Mouse (Mus musculus): ENCODE measurements around the gene Lrfn3. TPM values are rescaled to one million over a fixed set of nuclear protein-coding genes. Genes with fewer than 3 reads are reported as not detected.
A peak's percentile ranks its signal among the peaks of the same experiment; 100 is the strongest.

The Lrfn3 gene
- polyA plus RNA-seq, 1 experiment from 2014 or later: 3.0 TPM

GRCm38 (mm10) chr7:30322285-30322667 is 40.3 kb downstream of the Lrfn3 start:
- Histone ChIP-seq H3K4me2 (ENCODE audit: low read depth, low read length) (peak overlapping the region; percentile 68), H3K27me3 (replicated peaks; ENCODE audit: control insufficient read depth, insufficient read depth, low read length) (no peaks in the 10 kb centered on the region), H3K4me1 (ENCODE audit: control insufficient read depth, insufficient read depth, low read length) (peaks cover 4% of the 10 kb centered on the region), H3K9me3 (ENCODE audit: control insufficient read depth, low read length) (0 out of 2 replicates have a peak, but pooled peaks cover 3% of the 10 kb centered on the region), H3K27ac (ENCODE audit: low read length) (peak overlapping the region; percentile 89), H3K4me3 (ENCODE audit: low read length) (peak overlapping the region; percentile 68), H3K9ac (ENCODE audit: low read depth, low read length) (peak overlapping the region; percentile 79), H3K36me3 (ENCODE audit: control insufficient read depth, insufficient read depth, low read length) (no peaks in the 10 kb centered on the region)
- under 1% methylated on average over 20 of the region's 20 CpGs for WGBS
- peak; percentile 98 for ATAC-seq

GRCm38 (mm10) chr7:30321539-30322284 is 40.9 kb downstream of the Lrfn3 start, which contains the start of gene E130208F15Rik:
E130208F15Rik (plus strand) TSS chr7:30321740.
- H3K4me3 ChIP-seq (ENCODE audit: low read length): peak within 1 kb of the TSS; percentile 68
- no peaks in the 10 kb centered on the region for H3K27me3 ChIP-seq (replicated peaks; ENCODE audit: control insufficient read depth, insufficient read depth, low read length)
- peak within 1 kb of the TSS; percentile 68 for H3K4me2 ChIP-seq (ENCODE audit: low read depth, low read length)
- 0 out of 2 replicates have a peak, but pooled peaks cover 3% of the 10 kb centered on the region for H3K9me3 ChIP-seq (ENCODE audit: control insufficient read depth, low read length)
- H3K9ac ChIP-seq (ENCODE audit: low read depth, low read length): peak within 1 kb of the TSS; percentile 79
- peaks cover 4% of the 10 kb centered on the region for H3K4me1 ChIP-seq (ENCODE audit: control insufficient read depth, insufficient read depth, low read length)
- ATAC-seq: peak; percentile 67
- peak within 1 kb of the TSS; percentile 89 for H3K27ac ChIP-seq (ENCODE audit: low read length)
- H3K36me3 ChIP-seq (ENCODE audit: control insufficient read depth, insufficient read depth, low read length): no peaks in the 10 kb centered on the region
- WGBS: under 1% methylated on average over 63 of the region's 63 CpGs

GRCm38 (mm10) chr7:30320946-30321345 is 41.6 kb downstream of the Lrfn3 start:
- H3K36me3 ChIP-seq (ENCODE audit: control insufficient read depth, insufficient read depth, low read length): no peaks in the 10 kb centered on the region
- H3K4me2 ChIP-seq (ENCODE audit: low read depth, low read length): peak overlapping the region; percentile 68
- H3K4me3 ChIP-seq (ENCODE audit: low read length): peak overlapping the region; percentile 68; the same call in 1 of the 2 replicates
- no peak overlapping the region for H3K27ac ChIP-seq (ENCODE audit: low read length)
- no peak for ATAC-seq
- H3K27me3 ChIP-seq (replicated peaks; ENCODE audit: control insufficient read depth, insufficient read depth, low read length): no peaks in the 10 kb centered on the region
- H3K4me1 ChIP-seq (ENCODE audit: control insufficient read depth, insufficient read depth, low read length): peaks cover 4% of the 10 kb centered on the region
- 0 out of 2 replicates have a peak, but pooled peaks cover 3% of the 10 kb centered on the region for H3K9me3 ChIP-seq (ENCODE audit: control insufficient read depth, low read length)
- H3K9ac ChIP-seq (ENCODE audit: low read depth, low read length): peak overlapping the region; percentile 32; the same call in 1 of the 2 replicates
- 69% methylated on average over 2 of the region's 2 CpGs for WGBS

- Histone ChIP-seq H3K27me3 (replicated peaks; ENCODE audit: control insufficient read depth, insufficient read depth, low read length) (no peaks in the 10 kb centered on the region), H3K36me3 (ENCODE audit: control insufficient read depth, insufficient read depth, low read length) (no peaks in the 10 kb centered on the region), H3K9me3 (ENCODE audit: control insufficient read depth, low read length) (no peaks in the 10 kb centered on the region), H3K4me1 (ENCODE audit: control insufficient read depth, insufficient read depth, low read length) (peaks cover 12% of the 10 kb centered on the region), H3K4me2 (ENCODE audit: low read depth, low read length) (no peak overlapping the region), H3K4me3 (ENCODE audit: low read length) (no peak overlapping the region), H3K9ac (ENCODE audit: low read depth, low read length) (no peak overlapping the region), H3K27ac (ENCODE audit: low read length) (no peak overlapping the region)
- ATAC-seq: no peak
- WGBS: 95% methylated on average over 3 of the region's 3 CpGs
Measured at GRCm38 (mm10) chr7:30318142-30318541, 44.4 kb downstream of the Lrfn3 start.

- peaks cover 8% of the 10 kb centered on the region; the same call in 1 of the 2 replicates for H3K4me1 ChIP-seq (ENCODE audit: control insufficient read depth, insufficient read depth, low read length)
- 65% methylated on average over 13 of the region's 13 CpGs for WGBS
- H3K36me3 ChIP-seq (ENCODE audit: control insufficient read depth, insufficient read depth, low read length): no peaks in the 10 kb centered on the region
- no peaks in the 10 kb centered on the region for H3K9me3 ChIP-seq (ENCODE audit: control insufficient read depth, low read length)
- H3K4me3 ChIP-seq (ENCODE audit: low read length): peak overlapping the region; percentile 53
- H3K27ac ChIP-seq (ENCODE audit: low read length): no peak overlapping the region
- peak overlapping the region; percentile 57 for H3K4me2 ChIP-seq (ENCODE audit: low read depth, low read length)
- H3K9ac ChIP-seq (ENCODE audit: low read depth, low read length): peak overlapping the region; percentile 60
- ATAC-seq: no peak
- no peaks in the 10 kb centered on the region for H3K27me3 ChIP-seq (replicated peaks; ENCODE audit: control insufficient read depth, insufficient read depth, low read length)
Measured at GRCm38 (mm10) chr7:30315559-30316529, 46.7 kb downstream of the Lrfn3 start.

GRCm38 (mm10) chr7:30314721-30315155 is 47.8 kb downstream of the Lrfn3 start, which contains the start of gene Syne4:
Syne4 (plus strand) TSS chr7:30314807.
- Histone ChIP-seq H3K4me1 (ENCODE audit: control insufficient read depth, insufficient read depth, low read length) (peaks cover 11% of the 10 kb centered on the region), H3K4me2 (ENCODE audit: low read depth, low read length) (peak within 1 kb of the TSS; percentile 57), H3K27me3 (replicated peaks; ENCODE audit: control insufficient read depth, insufficient read depth, low read length) (no peaks in the 10 kb centered on the region), H3K9me3 (ENCODE audit: control insufficient read depth, low read length) (no peaks in the 10 kb centered on the region), H3K36me3 (ENCODE audit: control insufficient read depth, insufficient read depth, low read length) (no peaks in the 10 kb centered on the region), H3K27ac (ENCODE audit: low read length) (peak within 1 kb of the TSS; percentile 1; the same call in 1 of the 2 replicates), H3K9ac (ENCODE audit: low read depth, low read length) (peak within 1 kb of the TSS; percentile 60), H3K4me3 (ENCODE audit: low read length) (peak within 1 kb of the TSS; percentile 53)
- ATAC-seq: peak; percentile 88
- 3% methylated on average over 9 of the region's 9 CpGs for WGBS

GRCm38 (mm10) chr7:30313666-30314320 is 48.8 kb downstream of the Lrfn3 start:
- Histone ChIP-seq H3K9ac (ENCODE audit: low read depth, low read length) (no peak overlapping the region), H3K9me3 (ENCODE audit: control insufficient read depth, low read length) (no peaks in the 10 kb centered on the region), H3K4me2 (ENCODE audit: low read depth, low read length) (no peak overlapping the region), H3K27ac (ENCODE audit: low read length) (no peak overlapping the region), H3K4me3 (ENCODE audit: low read length) (no peak overlapping the region), H3K36me3 (ENCODE audit: control insufficient read depth, insufficient read depth, low read length) (no peaks in the 10 kb centered on the region), H3K27me3 (replicated peaks; ENCODE audit: control insufficient read depth, insufficient read depth, low read length) (no peaks in the 10 kb centered on the region), H3K4me1 (ENCODE audit: control insufficient read depth, insufficient read depth, low read length) (peaks cover 17% of the 10 kb centered on the region)
- ATAC-seq: no peak
- WGBS: 47% methylated on average over 27 of the region's 27 CpGs

GRCm38 (mm10) chr7:30310136-30310535 is 52.4 kb downstream of the Lrfn3 start:
- no peaks in the 10 kb centered on the region for H3K27me3 ChIP-seq (replicated peaks; ENCODE audit: control insufficient read depth, insufficient read depth, low read length)
- no peak overlapping the region for H3K4me3 ChIP-seq (ENCODE audit: low read length)
- H3K27ac ChIP-seq (ENCODE audit: low read length): no peak overlapping the region
- no peaks in the 10 kb centered on the region for H3K9me3 ChIP-seq (ENCODE audit: control insufficient read depth, low read length)
- H3K4me1 ChIP-seq (ENCODE audit: control insufficient read depth, insufficient read depth, low read length): peaks cover 20% of the 10 kb centered on the region
- H3K9ac ChIP-seq (ENCODE audit: low read depth, low read length): no peak overlapping the region
- no peak overlapping the region for H3K4me2 ChIP-seq (ENCODE audit: low read depth, low read length)
- H3K36me3 ChIP-seq (ENCODE audit: control insufficient read depth, insufficient read depth, low read length): no peaks in the 10 kb centered on the region
- no peak for ATAC-seq
- 81% methylated on average over 12 of the region's 12 CpGs for WGBS
